Mouse (Mus musculus) cerebellum, adult 2 months (tissue): ENCODE measurements around the gene Raph1. TPM values are rescaled to one million over a fixed set of nuclear protein-coding genes. Genes with fewer than 3 reads are reported as not detected.

ENCODE experiments used
- DNase-seq, 2 experiments: peaks; one replicate each; pipeline ENCODE4 v3.0.0; 2021
- H3K27ac ChIP-seq: fragments of 200-500 bp; 2 replicates; pipeline ENCODE4 v1.5.1; 2012; ENCODE audit warnings: low read length, control low read depth, inconsistent platforms; ENCODE audit not compliant: insufficient read depth
- H3K27me3 ChIP-seq: fragments of 200-500 bp; 2 replicates; pipeline ENCODE4 v1.6.1; 2012; ENCODE audit warnings: inconsistent platforms, mild to moderate bottlenecking, low read length, moderate library complexity; ENCODE audit not compliant: control insufficient read depth, insufficient read depth
- H3K4me1 ChIP-seq: fragments of 200-500 bp; 2 replicates; pipeline ENCODE4 v1.6.1; 2011; ENCODE audit warnings: low read length; ENCODE audit not compliant: control insufficient read depth, insufficient read depth
- H3K4me3 ChIP-seq: fragments of 200-500 bp; replicated peaks from 2 replicates; pipeline ENCODE3; 2011; ENCODE audit warnings: mild to moderate bottlenecking, low read depth, low read length, control low read depth; ENCODE audit not compliant: insufficient read depth
- CTCF ChIP-seq: fragments of 200-500 bp; IDR thresholded peaks from 2 replicates; pipeline ENCODE4 v1.5.1; 2011; ENCODE audit warnings: low read depth, mild to moderate bottlenecking, control low read depth, low read length, moderate library complexity, borderline replicate concordance; ENCODE audit not compliant: insufficient read depth
- POLR2A ChIP-seq: fragments of 200-500 bp; IDR thresholded peaks from 2 replicates; pipeline ENCODE4 v1.6.1; 2011; ENCODE audit warnings: low read length, control low read depth, borderline replicate concordance; ENCODE audit not compliant: insufficient read depth
- WGBS: fragments of 180-500 bp; shearing (Covaris S2); methylation state at CpG from one replicate; pipeline ENCODE4 v1.1.7; 2018; 5-methylcytosine and 5-hydroxymethylcytosine counted together
- polyA plus RNA-seq: library from polyadenylated mRNA; depleted of rRNA; stranded (reverse); fragments of >200 nt; gene quantifications from 2 replicates; pipeline ENCODE4 v1.2.3, GENCODE M21; 2012

Gene Raph1
- polyA plus RNA-seq, 1 experiment: 11.1 TPM

- TF ChIP-seq CTCF: no peak
- TF ChIP-seq POLR2A: no peak
- Histone ChIP-seq H3K4me3 (no peak overlapping the region), H3K27me3 (no peaks in the 10 kb centered on the region), H3K4me1 (no peaks in the 10 kb centered on the region), H3K27ac (no peak overlapping the region)
- WGBS: 83% methylated on average over 1 of the region's 1 CpGs
- DNase-seq: no peak
Measured at GRCm38 (mm10) chr1:60579886-60580285, 13.0 kb upstream of the Raph1 start.

GRCm38 (mm10) chr1:60572699-60573098 is 5.8 kb upstream of the Raph1 start:
- Histone ChIP-seq H3K4me1 (no peaks in the 10 kb centered on the region), H3K27ac (no peak overlapping the region), H3K4me3 (no peak overlapping the region), H3K27me3 (no peaks in the 10 kb centered on the region)
- WGBS: 46% methylated on average over 3 of the region's 3 CpGs
- no peak for DNase-seq
- TF ChIP-seq POLR2A (no peak), CTCF (no peak)

- no peak for DNase-seq
- Histone ChIP-seq H3K27me3 (no peaks in the 10 kb centered on the region), H3K4me3 (no peak overlapping the region), H3K27ac (no peak overlapping the region), H3K4me1 (peaks cover under 1% of the 10 kb centered on the region; the same call in 1 of the 2 replicates)
- WGBS: 95% methylated on average over 7 of the region's 7 CpGs
- no peak for TF ChIP-seq CTCF
- no peak for TF ChIP-seq POLR2A
Measured at GRCm38 (mm10) chr1:60569741-60570140, 2.8 kb upstream of the Raph1 start.

- WGBS: 69% methylated on average over 5 of the region's 5 CpGs
- DNase-seq: no peak
- H3K27ac ChIP-seq: no peak overlapping the region
- TF ChIP-seq CTCF (no peak), POLR2A (no peak)
- no peaks in the 10 kb centered on the region for H3K27me3 ChIP-seq
- H3K4me3 ChIP-seq: no peak overlapping the region
- peaks cover 2% of the 10 kb centered on the region; the same call in 1 of the 2 replicates for H3K4me1 ChIP-seq
Measured at GRCm38 (mm10) chr1:60569210-60569609, 2.3 kb upstream of the Raph1 start.

- TF ChIP-seq CTCF (no peak), POLR2A (no peak)
- Histone ChIP-seq H3K27me3 (no peaks in the 10 kb centered on the region), H3K4me1 (peaks cover 2% of the 10 kb centered on the region; the same call in 1 of the 2 replicates), H3K4me3 (peak overlapping the region; percentile 68), H3K27ac (peak overlapping the region; percentile 46)
- WGBS: 28% methylated on average over 5 of the region's 5 CpGs
- no peak for DNase-seq
Measured at GRCm38 (mm10) chr1:60567321-60567720, 417 bp upstream of the Raph1 start.

- H3K27ac ChIP-seq: peak overlapping the region; percentile 93
- under 1% methylated on average over 56 of the region's 56 CpGs for WGBS
- H3K4me1 ChIP-seq: peaks cover 2% of the 10 kb centered on the region; the same call in 1 of the 2 replicates
- no peak for TF ChIP-seq CTCF
- TF ChIP-seq POLR2A: no peak
- H3K4me3 ChIP-seq: peak overlapping the region; percentile 68
- H3K27me3 ChIP-seq: no peaks in the 10 kb centered on the region
- DNase-seq: peak in 1 of 2 experiments; percentile 61
Measured at GRCm38 (mm10) chr1:60565931-60566630, 823 bp downstream of the Raph1 start.

- Histone ChIP-seq H3K27ac (no peak overlapping the region), H3K4me1 (peaks cover 2% of the 10 kb centered on the region; the same call in 1 of the 2 replicates), H3K4me3 (peak overlapping the region; percentile 68), H3K27me3 (no peaks in the 10 kb centered on the region)
- DNase-seq: peak; percentile 41 to 43
- no peak for TF ChIP-seq POLR2A
- TF ChIP-seq CTCF: peak; percentile 41; the same call in 1 of the 2 replicates
- under 1% methylated on average over 13 of the region's 13 CpGs for WGBS
Measured at GRCm38 (mm10) chr1:60565270-60565920, 1.5 kb downstream of the Raph1 start.

- no peak overlapping the region for H3K27ac ChIP-seq
- H3K4me3 ChIP-seq: peak overlapping the region; percentile 10
- H3K4me1 ChIP-seq: peaks cover 2% of the 10 kb centered on the region; the same call in 1 of the 2 replicates
- no peak for DNase-seq
- TF ChIP-seq CTCF (no peak), POLR2A (no peak)
- no peaks in the 10 kb centered on the region for H3K27me3 ChIP-seq
- WGBS: 74% methylated on average over 5 of the region's 5 CpGs
Measured at GRCm38 (mm10) chr1:60564691-60565090, 2.2 kb downstream of the Raph1 start.
